Mouse (Mus musculus) right cerebral cortex, postnatal 4 days (tissue): ENCODE measurements around the gene Olfr846.

ENCODE experiments used
- DNase-seq: peaks from one replicate; pipeline ENCODE4 v3.0.0-alpha.2; 2022

The Olfr846 gene

GRCm38 (mm10) chr9:19363905-19364304 lies at the start of gene Olfr846:
TSS of gene Olfr846 (minus strand) at chr9:19364005.
- no peak for DNase-seq

GRCm38 (mm10) chr9:19378569-19378968 lies 14.8 kb upstream of the Olfr846 start, which contains the start of gene Olfr847:
TSS of gene Olfr847 (minus strand) at chr9:19378669.
- DNase-seq = no peak

- no peak for DNase-seq
These were observed 27.6 kb downstream of the Olfr846 start, which contains the start of gene Olfr845 for GRCm38 (mm10) chr9:19336157-19336556. TSS of gene Olfr845 (plus strand) at chr9:19336457.

- no peak for DNase-seq
These were observed 47.8 kb downstream of the Olfr846 start, which contains the start of gene Olfr844 for GRCm38 (mm10) chr9:19316047-19316446. TSS of gene Olfr844 (plus strand) at chr9:19316347.
